Mouse (Mus musculus) heart, postnatal 0 days (tissue): ENCODE data around the gene Psenen.

Experiments
- CTCF ChIP-seq: IDR thresholded peaks from 2 replicates; pipeline ENCODE4 v1.5.1; 2016; ENCODE audit warnings: antibody characterized with exemption, control low read depth, low read depth
- EP300 ChIP-seq: IDR thresholded peaks from 2 replicates; pipeline ENCODE4 v1.6.1; 2016; ENCODE audit warnings: antibody characterized with exemption, low read depth

DNA sequence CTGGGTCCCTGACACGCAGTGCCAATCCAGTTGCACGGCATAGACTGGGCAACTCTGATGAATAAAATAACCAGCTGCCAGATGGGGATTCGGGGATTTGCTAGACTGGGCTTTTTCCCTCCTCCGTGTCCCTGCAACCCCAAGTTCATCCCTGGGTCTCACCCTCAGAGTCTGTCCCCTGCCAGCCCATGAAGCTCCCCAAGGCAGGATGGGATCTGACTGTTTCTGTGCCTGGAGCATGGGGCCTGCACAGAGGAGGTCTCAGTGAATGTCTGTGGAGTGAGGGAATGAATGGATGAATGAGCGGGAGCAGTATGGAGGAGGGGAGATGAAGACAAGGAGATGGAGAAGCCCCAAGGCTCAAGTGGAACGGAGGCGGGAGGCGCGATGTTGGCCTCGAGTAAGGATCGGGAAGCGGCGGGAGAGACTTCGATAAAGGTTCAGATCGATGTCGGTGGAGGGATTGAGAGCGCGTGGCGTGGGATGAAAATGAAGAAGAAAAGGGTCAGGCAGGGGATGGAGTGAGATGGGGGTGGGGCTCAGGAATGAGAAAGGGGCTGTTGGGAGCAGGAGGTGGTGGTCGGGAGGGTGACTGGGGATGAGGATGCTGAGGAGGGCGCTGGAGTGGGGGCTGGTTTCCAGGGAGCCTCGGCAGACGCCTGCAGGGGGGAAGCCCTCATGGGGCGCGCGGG, 29.3 kb downstream of the Psenen start:
- TF ChIP-seq EP300 (no peak), CTCF (no peak)
